Mouse (Mus musculus) hematopoietic stem cell, adult 5-6 weeks (primary cell): ENCODE results near the gene Gnao1. TPM values are rescaled to one million over a fixed set of nuclear protein-coding genes. Genes with fewer than 3 reads are reported as not detected.

Source experiments
- ATAC-seq, 2 experiments: fragments of 125-278 bp in 1 of 2; replicated peaks in 1 of 2; 2 replicates each; pipeline ENCODE4 v1.8.0; 2016 to 2017; ENCODE audit warnings: inconsistent platforms in 2 of 2, mild to moderate bottlenecking in 2 of 2, moderate number of reproducible peaks in 2 of 2, low read depth in 1 of 2, moderate TSS enrichment in 1 of 2; ENCODE audit not compliant: low FRiP score in 2 of 2, poor library complexity in 2 of 2, severe bottlenecking in 2 of 2, insufficient read depth in 1 of 2, low TSS enrichment in 1 of 2
- total RNA-seq: library from RNA; stranded (forward); fragments of 172-1452, 232-1000 nt; gene quantifications from 2 replicates; pipeline ENCODE4 v1.2.3, GENCODE M21; 2017

Gene Gnao1
- total RNA-seq, 1 experiment from 2014 or later = not detected

GRCm38 (mm10) chr8:93969626-93970340, 160.0 kb downstream of the Gnao1 start:
- ATAC-seq = no peak

- no peak for ATAC-seq
Observed at GRCm38 (mm10) chr8:93971451-93971850, 161.7 kb downstream of the Gnao1 start.

- no peak for ATAC-seq
Observed at GRCm38 (mm10) chr8:93972211-93972610, 162.4 kb downstream of the Gnao1 start.

GRCm38 (mm10) chr8:93972971-93973734, 163.4 kb downstream of the Gnao1 start:
- no peak for ATAC-seq

DNA sequence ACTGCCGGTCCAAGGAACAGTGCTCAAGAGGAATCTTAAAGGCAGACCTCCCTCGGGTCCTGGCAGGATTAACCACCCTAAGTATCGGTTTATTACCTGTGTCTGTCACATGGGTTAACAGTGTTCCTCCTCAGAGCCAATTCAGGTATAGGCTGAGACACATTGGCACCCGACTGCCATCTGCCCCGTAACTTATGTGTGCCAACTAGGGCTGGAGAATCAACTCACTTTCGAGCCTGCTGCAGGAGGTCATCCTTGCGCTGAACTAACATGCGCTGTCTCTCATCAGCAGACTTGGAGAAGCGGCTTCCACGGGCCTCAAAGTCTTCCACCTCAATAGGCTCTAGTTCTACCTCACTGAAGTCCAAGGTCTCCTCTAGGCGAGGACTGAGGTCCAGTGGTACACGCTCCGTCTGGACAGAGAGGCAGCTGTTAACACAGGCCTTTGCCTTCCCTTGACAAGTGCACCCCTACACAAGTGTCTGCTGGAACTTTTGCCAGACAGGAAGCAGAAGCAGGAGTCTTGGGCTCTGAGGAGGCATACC, 164.1 kb downstream of the Gnao1 start:
- ATAC-seq = no peak

GRCm38 (mm10) chr8:93974602-93975186, 164.9 kb downstream of the Gnao1 start:
- no peak for ATAC-seq

- ATAC-seq = no peak
Observed at GRCm38 (mm10) chr8:93975358-93975757, 165.6 kb downstream of the Gnao1 start.

DNA sequence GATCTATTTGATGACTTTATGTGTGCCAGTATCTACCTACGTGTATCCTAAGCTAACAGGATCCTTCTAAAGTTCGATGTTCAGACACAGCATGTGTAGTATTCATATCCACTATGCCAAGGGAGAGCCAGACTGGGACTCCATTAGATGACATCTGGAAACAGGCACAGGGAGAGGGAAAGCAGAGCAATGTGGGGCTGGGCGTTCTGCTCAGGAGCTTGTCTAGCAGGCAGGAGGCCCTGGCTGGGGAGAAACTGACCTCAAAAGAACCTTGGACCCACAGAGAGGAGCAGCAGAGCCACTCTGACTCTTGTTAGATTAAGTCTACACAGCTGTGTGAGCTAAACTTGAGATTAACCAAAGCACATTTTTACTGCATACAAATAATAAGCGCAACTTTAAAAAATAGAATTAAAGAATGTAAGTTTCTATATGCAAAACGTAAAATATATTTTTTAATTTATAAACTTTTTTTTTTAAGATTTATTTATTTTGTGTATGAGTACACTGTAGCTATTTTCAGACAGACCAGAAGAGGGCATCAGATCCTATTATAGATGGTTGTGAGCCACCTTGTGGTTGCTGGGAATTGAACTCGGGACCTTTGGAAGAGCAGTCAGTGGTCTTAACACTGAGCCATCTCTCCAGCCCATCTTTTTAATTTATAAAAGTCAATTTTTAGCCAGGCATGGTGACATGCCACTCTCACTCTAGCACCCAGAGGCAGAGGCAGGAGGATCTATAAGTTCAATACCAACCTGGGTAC, 166.9 kb downstream of the Gnao1 start:
- ATAC-seq = no peak

GRCm38 (mm10) chr8:93980141-93980540, 170.4 kb downstream of the Gnao1 start:
- ATAC-seq = no peak

GRCm38 (mm10) chr8:93981679-93982215, 172.0 kb downstream of the Gnao1 start:
- no peak for ATAC-seq

- ATAC-seq = no peak
Observed at GRCm38 (mm10) chr8:93983827-93984226, 174.1 kb downstream of the Gnao1 start.

DNA sequence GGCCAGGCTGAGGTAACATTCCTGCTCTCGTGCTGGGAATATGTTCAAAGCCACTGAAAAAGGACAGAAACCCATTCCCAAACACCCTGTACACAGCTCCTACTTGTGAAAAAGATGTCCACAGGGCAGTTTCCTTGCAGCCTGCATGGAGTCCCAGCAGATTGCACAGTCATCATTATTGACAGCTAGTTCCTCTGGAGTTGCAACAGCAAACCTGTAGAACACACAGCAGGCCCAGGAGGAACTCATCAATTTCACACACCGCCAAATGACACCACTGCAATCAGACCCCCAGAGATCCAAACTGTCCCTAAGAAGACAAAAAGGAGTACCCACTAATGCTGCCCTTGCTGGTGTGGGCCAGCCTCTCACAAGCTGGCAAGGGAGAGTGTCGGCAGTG, 175.0 kb downstream of the Gnao1 start:
- no peak for ATAC-seq

DNA sequence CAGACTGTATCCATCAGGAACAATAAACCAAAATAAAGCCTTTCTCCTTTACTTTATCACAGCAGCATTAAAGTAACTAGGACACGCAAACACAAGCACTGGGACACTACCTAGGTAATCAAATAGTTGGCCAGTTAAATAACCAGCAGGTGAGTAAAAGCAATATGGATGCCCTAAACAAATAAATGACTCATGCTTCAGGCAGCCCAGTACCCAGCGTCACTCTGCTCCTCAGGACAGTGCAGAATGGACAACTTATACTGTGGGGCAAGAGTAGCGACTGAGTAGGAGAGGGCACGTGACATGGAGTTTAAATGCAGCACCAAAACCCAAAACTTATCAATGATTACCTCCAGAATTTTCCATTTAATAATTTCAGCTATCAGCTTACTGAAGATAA, 180.0 kb downstream of the Gnao1 start:
- ATAC-seq = no peak

DNA sequence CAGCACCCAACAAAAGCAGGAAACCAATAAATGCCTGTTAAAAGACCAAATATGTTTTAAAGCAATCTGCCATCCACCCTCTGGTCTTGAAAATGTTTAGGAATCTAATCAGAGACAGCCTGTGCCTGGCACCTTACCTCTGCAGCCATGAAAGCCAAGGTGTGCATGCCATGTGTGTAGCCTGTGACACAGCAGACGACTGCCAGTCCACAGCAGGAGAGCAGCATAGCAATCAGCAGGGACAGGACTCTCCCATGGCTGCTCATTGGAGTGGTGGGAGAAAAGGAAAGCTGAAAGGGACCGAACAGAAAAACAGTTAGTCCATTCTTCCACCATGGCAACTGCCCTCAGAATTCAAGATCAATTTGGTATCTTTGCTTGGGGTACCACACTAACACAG, 189.2 kb downstream of the Gnao1 start:
- ATAC-seq = no peak

- no peak for ATAC-seq
Observed at GRCm38 (mm10) chr8:94004139-94004538, 194.4 kb downstream of the Gnao1 start.

- no peak for ATAC-seq
Observed at GRCm38 (mm10) chr8:94009243-94009845, 199.6 kb downstream of the Gnao1 start.

DNA sequence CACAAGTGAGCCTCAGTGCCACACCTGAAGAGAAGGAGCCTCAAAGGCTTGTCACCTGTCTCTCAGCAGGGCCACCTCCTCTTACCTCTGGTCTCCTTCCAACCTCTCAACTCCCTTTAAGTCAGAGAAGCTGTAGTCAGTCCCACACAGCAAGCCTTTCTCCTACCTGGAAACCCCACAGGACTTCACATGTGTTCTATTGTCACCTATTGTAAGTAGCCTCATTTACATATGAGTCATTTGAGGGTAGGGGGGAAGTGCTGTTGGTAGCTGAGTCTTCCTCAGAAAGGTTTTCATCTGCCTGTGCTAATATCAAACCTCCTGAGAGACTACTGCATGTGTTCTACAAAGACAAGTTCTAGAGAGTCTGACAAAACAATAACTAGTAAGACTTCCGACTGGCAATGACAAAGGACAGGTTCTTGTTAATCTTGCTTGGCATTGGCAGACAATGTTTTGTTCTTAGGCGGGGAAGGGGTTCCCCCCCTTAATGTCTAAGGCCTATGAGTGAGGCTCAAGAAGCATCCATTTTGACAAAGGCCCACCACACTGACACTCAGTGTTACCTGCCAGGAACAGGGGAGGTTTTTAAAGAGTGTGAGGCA, 200.4 kb downstream of the Gnao1 start:
- no peak for ATAC-seq
